Mouse (Mus musculus) lung, embryonic 14.5 days (tissue): ENCODE data around the gene Fbxl18. TPM values are rescaled to one million over a fixed set of nuclear protein-coding genes. Genes with fewer than 3 reads are reported as not detected.

ENCODE experiments used
- ATAC-seq: fragments of 200-750 bp; cut with Nextera tagmentation; 2 replicates; pipeline ENCODE4 v1.8.0; 2017; ENCODE audit warnings: mild to moderate bottlenecking, moderate TSS enrichment, moderate library complexity; ENCODE audit not compliant: insufficient read depth
- DNase-seq: peaks from one replicate; pipeline ENCODE4 v3.0.0-alpha.2; 2015
- H3K27ac ChIP-seq: fragments of 300-500 bp; sonication (generic); 2 replicates; pipeline ENCODE4 v1.5.1; 2014; ENCODE audit warnings: low read depth, mild to moderate bottlenecking, moderate library complexity
- H3K27me3 ChIP-seq: fragments of 300-500 bp; sonication (generic); 2 replicates; pipeline ENCODE4 v1.6.1; 2014; ENCODE audit warnings: low read length, control low read depth; ENCODE audit not compliant: insufficient read depth
- H3K36me3 ChIP-seq: fragments of 300-500 bp; sonication (generic); 2 replicates; pipeline ENCODE4 v1.6.1; 2014; ENCODE audit warnings: control low read depth; ENCODE audit not compliant: insufficient read depth
- H3K4me1 ChIP-seq: fragments of 300-500 bp; sonication (generic); 2 replicates; pipeline ENCODE4 v1.6.1; 2014; ENCODE audit warnings: antibody characterized with exemption, control low read depth; ENCODE audit not compliant: insufficient read depth
- H3K4me2 ChIP-seq: fragments of 300-500 bp; sonication (generic); 2 replicates; pipeline ENCODE4 v1.6.1; 2014; ENCODE audit warnings: mild to moderate bottlenecking
- H3K4me3 ChIP-seq: fragments of 300-500 bp; sonication (generic); 2 replicates; pipeline ENCODE4 v1.5.1; 2014; ENCODE audit warnings: low read depth, low read length
- H3K9ac ChIP-seq: fragments of 300-500 bp; sonication (generic); 2 replicates; pipeline ENCODE4 v1.6.1; 2014
- H3K9me3 ChIP-seq: fragments of 300-500 bp; sonication (generic); 2 replicates; pipeline ENCODE4 v1.6.1; 2016; ENCODE audit warnings: low read depth, low read length, control low read depth
- CTCF ChIP-seq: IDR thresholded peaks from 2 replicates; pipeline ENCODE4 v1.5.1; 2016; ENCODE audit warnings: antibody characterized with exemption, low read depth
- WGBS: fragments of 180-500 bp; shearing (Covaris S2); extraction: QIAGEN DNeasy Blood & Tissue Kit; methylation state at CpG from one replicate; pipeline ENCODE4 v1.1.7; 2014; 5-methylcytosine and 5-hydroxymethylcytosine counted together
- polyA plus RNA-seq: library from polyadenylated mRNA; unstranded; fragments of >200 nt; fragmentation: Nextera tagmentation; extraction: Ambion mirVana; gene quantifications from 2 replicates; pipeline ENCODE4 v1.2.1, GENCODE M21; 2014

Gene Fbxl18
- polyA plus RNA-seq, 1 experiment from 2014 or later = 11.8 TPM

GRCm38 (mm10) chr5:142917402-142917801, 22.2 kb upstream of the Fbxl18 start:
- no peak for TF ChIP-seq CTCF
- no peak for ATAC-seq
- no peak for DNase-seq
- Histone ChIP-seq H3K4me2 (no peak overlapping the region), H3K4me1 (peaks cover 7% of the 10 kb centered on the region; the same call in 1 of the 2 replicates), H3K4me3 (no peak overlapping the region), H3K27me3 (no peaks in the 10 kb centered on the region), H3K9me3 (no peaks in the 10 kb centered on the region), H3K36me3 (no peaks in the 10 kb centered on the region), H3K27ac (no peak overlapping the region), H3K9ac (no peak overlapping the region)
- WGBS = 89% methylated on average over 8 of the region's 8 CpGs

GRCm38 (mm10) chr5:142916593-142916992, 21.4 kb upstream of the Fbxl18 start:
- no peak for DNase-seq
- H3K9me3 ChIP-seq = no peaks in the 10 kb centered on the region
- H3K9ac ChIP-seq = no peak overlapping the region
- ATAC-seq = no peak
- TF ChIP-seq CTCF = no peak
- WGBS = 78% methylated on average over 7 of the region's 7 CpGs
- H3K4me2 ChIP-seq = no peak overlapping the region
- no peaks in the 10 kb centered on the region for H3K36me3 ChIP-seq
- no peak overlapping the region for H3K27ac ChIP-seq
- H3K4me3 ChIP-seq = no peak overlapping the region
- H3K4me1 ChIP-seq = peaks cover 7% of the 10 kb centered on the region; the same call in 1 of the 2 replicates
- H3K27me3 ChIP-seq = no peaks in the 10 kb centered on the region

DNA sequence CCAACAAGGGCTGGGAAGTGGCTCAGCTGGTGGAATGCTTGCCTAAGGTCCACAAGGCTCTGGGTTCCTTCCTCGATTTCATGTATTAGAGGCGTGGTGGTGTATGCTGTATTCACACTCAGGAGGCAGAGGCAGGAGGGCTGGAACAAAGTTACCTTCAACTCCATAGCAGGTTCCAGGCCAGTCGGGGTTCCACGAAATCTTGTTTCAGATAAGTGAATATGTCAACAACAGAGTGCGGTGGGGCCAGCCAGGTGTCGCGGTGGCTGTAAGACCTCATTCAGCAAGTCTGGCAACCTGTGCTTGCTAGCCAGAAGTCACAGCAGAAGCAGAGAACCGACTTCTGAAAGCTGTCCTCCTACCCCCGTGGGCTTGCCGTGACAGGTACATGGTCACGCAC, 20.0 kb upstream of the Fbxl18 start:
- Histone ChIP-seq H3K9ac (no peak overlapping the region), H3K4me3 (no peak overlapping the region), H3K27me3 (no peaks in the 10 kb centered on the region), H3K4me1 (0 out of 2 replicates have a peak, but pooled peaks cover under 1% of the 10 kb centered on the region), H3K4me2 (no peak overlapping the region), H3K9me3 (no peaks in the 10 kb centered on the region), H3K27ac (no peak overlapping the region), H3K36me3 (no peaks in the 10 kb centered on the region)
- ATAC-seq = no peak
- TF ChIP-seq CTCF = no peak
- WGBS = 60% methylated on average over 11 of the region's 11 CpGs
- no peak for DNase-seq

DNA sequence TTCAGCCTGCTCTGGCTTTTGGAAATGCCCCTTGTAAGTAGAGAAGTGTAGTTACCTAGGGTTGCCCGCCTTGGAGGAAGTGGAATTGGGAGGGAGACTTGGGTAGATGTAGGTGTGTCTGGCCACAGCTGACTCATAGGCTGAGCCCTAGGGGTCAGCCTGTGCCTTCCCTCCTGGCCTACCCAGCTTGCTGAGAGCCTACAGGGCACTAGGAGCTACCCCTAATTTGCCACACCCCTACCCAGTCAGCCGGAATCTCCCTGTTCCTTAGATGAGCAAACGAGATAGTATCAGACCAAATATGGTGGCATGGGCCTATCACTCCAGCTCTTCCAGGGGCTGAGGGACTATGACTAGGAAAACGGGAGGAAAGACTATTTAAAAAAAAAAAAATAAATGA, 17.5 kb upstream of the Fbxl18 start:
- Histone ChIP-seq H3K9ac (no peak overlapping the region), H3K4me3 (no peak overlapping the region), H3K9me3 (no peaks in the 10 kb centered on the region), H3K36me3 (no peaks in the 10 kb centered on the region), H3K4me2 (no peak overlapping the region), H3K27ac (no peak overlapping the region), H3K27me3 (no peaks in the 10 kb centered on the region), H3K4me1 (peaks cover 23% of the 10 kb centered on the region)
- DNase-seq (no peak), ATAC-seq (no peak)
- 77% methylated on average over 4 of the region's 4 CpGs for WGBS
- TF ChIP-seq CTCF = no peak

DNA sequence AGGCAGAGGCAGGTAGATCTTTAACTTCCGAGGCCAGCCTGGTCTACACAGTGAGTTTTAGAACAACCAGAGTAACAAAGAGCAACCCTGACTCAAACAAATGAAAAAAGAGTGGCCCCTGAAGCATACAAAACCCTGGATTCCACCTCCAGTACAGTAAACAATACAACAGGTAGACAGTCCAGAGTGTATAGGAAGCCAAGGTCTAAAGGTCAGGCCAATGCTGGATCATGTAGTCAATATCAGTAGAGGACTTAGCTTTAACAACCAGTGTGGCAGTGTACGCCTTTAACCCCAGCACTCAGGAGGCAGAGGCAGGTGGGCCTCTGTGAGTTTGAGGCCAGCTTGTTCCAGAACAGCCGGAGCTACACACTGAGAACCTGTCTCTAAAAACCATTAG, 17.1 kb upstream of the Fbxl18 start:
- Histone ChIP-seq H3K9me3 (no peaks in the 10 kb centered on the region), H3K27me3 (no peaks in the 10 kb centered on the region), H3K36me3 (no peaks in the 10 kb centered on the region), H3K9ac (no peak overlapping the region), H3K4me1 (peaks cover 27% of the 10 kb centered on the region), H3K27ac (no peak overlapping the region), H3K4me3 (no peak overlapping the region), H3K4me2 (no peak overlapping the region)
- no peak for TF ChIP-seq CTCF
- DNase-seq = no peak
- 87% methylated on average over 3 of the region's 3 CpGs for WGBS
- ATAC-seq = no peak

- TF ChIP-seq CTCF = no peak
- peaks cover 32% of the 10 kb centered on the region for H3K4me1 ChIP-seq
- 94% methylated on average over 2 of the region's 2 CpGs for WGBS
Observed at GRCm38 (mm10) chr5:142911629-142912028, 16.4 kb upstream of the Fbxl18 start.

DNA sequence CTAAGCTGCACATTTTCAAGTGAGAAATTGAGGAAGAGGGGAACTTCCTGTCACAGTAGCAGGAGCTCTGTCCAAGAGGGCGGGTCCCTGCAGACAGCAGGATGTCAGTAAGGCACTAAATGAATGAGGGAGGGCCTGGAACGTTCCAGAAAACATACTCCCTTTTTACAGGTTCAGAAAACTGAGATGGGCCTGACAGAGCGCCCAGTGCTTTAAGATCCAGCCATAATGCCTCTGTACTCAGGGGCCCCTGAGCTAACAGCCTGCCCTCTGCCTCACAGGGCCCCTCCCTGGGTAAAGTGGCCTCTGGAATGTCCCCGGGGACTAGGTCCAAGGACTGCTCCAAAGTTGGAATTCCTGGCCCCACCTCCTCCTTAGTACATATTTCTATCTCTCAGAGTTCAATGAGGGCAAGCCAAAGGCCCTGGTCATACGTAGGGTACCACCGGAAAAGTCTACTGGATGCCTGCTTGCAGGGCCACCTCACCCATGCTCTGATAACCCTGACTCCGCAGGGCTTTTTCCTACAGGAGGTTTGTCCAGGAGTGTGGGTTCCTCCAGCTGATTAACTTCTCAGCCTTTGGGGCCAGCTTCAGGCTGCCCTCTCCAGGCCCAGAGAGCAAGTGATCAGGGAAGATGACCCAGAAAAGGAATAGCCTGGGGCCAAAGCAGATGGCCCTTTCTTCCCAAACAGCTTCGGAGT, 14.5 kb upstream of the Fbxl18 start:
- no peak for TF ChIP-seq CTCF
- Histone ChIP-seq H3K9me3 (no peaks in the 10 kb centered on the region), H3K4me2 (peak overlapping the region; percentile 91), H3K27me3 (no peaks in the 10 kb centered on the region), H3K36me3 (peaks cover 10% of the 10 kb centered on the region), H3K4me1 (peaks cover 32% of the 10 kb centered on the region), H3K9ac (peak overlapping the region; percentile 38), H3K4me3 (no peak overlapping the region), H3K27ac (peak overlapping the region; percentile 100)
- no peak for ATAC-seq
- peak; percentile 71 for DNase-seq
- WGBS = 21% methylated on average over 8 of the region's 8 CpGs

More at GRCm38 (mm10) chr5:142911629-142912028, 16.4 kb upstream of the Fbxl18 start:
- Histone ChIP-seq H3K27ac (no peak overlapping the region), H3K36me3 (no peaks in the 10 kb centered on the region), H3K4me3 (no peak overlapping the region), H3K4me2 (no peak overlapping the region), H3K9me3 (no peaks in the 10 kb centered on the region), H3K27me3 (no peaks in the 10 kb centered on the region), H3K9ac (no peak overlapping the region)
- no peak for ATAC-seq
- no peak for DNase-seq
